Mouse (Mus musculus) gastrocnemius, adult 2 months (tissue): ENCODE data around the gene 1700020N01Rik. TPM values are rescaled to one million over a fixed set of nuclear protein-coding genes. Genes with fewer than 3 reads are reported as not detected.

Experiments
- DNase-seq: peaks from one replicate; pipeline ENCODE4 v3.0.0; 2022
- H3K27ac ChIP-seq: fragments of 200-600 bp; 2 replicates; pipeline ENCODE4 v1.8.1; 2022; ENCODE audit warnings: mild to moderate bottlenecking
- H3K4me3 ChIP-seq: fragments of 200-600 bp; 2 replicates; pipeline ENCODE4 v1.8.1; 2022; ENCODE audit warnings: mild to moderate bottlenecking, moderate library complexity
- CTCF ChIP-seq: fragments of 200-600 bp; IDR thresholded peaks from 2 replicates; pipeline ENCODE4 v1.8.1; 2022; ENCODE audit warnings: antibody characterized with exemption, mild to moderate bottlenecking, moderate library complexity
- intact Hi-C: fragments of 180-260 bp; cut with DNase I; formaldehyde crosslinking; loops from one replicate; pipeline ENCODE4 v1.15.1; 2025
- long read RNA-seq, 2 experiments: library from polyadenylated mRNA; stranded (forward); transcript quantifications; one replicate each; pipeline ENCODE4 v2.0.0; 2021
- total RNA-seq, 2 experiments: library from RNA; stranded (reverse); gene quantifications; 2 replicates each; pipeline ENCODE4 v1.2.3; 2021

Gene 1700020N01Rik
- not detected for total RNA-seq
- long read RNA-seq, experiment 1, result 0 reads
- long read RNA-seq, experiment 2, result 0 reads

- intact Hi-C loops, result no loop called here
- no peak for DNase-seq
Measured at GRCm38 (mm10) chr10:21592896-21593380, at the start of gene 1700020N01Rik. Gene 1700020N01Rik (plus strand): TSS chr10:21593145.

DNA sequence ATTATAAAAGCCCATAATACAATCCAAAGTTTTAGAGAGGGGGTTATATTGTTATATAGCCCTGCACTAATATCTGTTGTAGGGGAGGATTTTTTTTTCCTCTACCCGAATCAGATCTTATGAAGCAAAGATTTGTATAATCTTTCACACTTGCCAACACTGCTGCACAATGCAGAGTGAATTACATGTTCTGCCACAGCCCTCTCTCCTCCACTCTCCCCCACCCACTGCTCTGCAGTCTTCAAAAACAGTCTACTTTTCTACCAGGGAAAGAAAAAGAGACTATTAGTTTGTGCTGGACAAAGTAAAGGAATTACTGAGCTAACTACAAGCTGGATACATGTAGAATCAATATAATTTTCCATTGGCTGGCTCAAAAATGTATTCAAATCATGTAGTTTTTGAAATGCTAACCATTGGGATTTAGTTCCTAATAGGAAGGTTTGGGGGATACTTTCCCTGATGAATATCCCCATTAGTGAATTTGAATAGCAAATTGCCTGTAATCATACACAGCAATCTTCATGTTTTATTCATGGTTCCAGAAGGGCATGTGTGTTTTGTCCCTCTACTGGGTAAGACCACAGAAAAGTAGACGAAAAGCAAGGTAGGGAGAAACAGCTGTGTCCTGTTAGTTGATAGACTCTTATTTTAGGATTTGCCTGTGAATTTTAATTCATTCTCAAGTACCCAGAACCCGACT lies 49.2 kb upstream of the 1700020N01Rik start:
- intact Hi-C loops, result no loop called here
- no peak for DNase-seq
- no peak for TF ChIP-seq CTCF
- Histone ChIP-seq H3K4me3 (no peak overlapping the region), H3K27ac (no peak overlapping the region)

More at GRCm38 (mm10) chr10:21592896-21593380, at the start of gene 1700020N01Rik:
- Histone ChIP-seq H3K27ac (no peak within 1 kb of the TSS), H3K4me3 (no peak within 1 kb of the TSS)
- TF ChIP-seq CTCF, result no peak

GRCm38 (mm10) chr10:21544721-21545120 lies 48.2 kb upstream of the 1700020N01Rik start:
- no peak for DNase-seq
- no peak overlapping the region for H3K4me3 ChIP-seq
- H3K27ac ChIP-seq, result no peak overlapping the region
- no peak for TF ChIP-seq CTCF
- intact Hi-C loops, result no loop called here

GRCm38 (mm10) chr10:21545446-21545845 lies 47.5 kb upstream of the 1700020N01Rik start:
- no peak for TF ChIP-seq CTCF
- no peak overlapping the region for H3K4me3 ChIP-seq
- intact Hi-C loops, result no loop called here
- no peak for DNase-seq
- H3K27ac ChIP-seq, result peak overlapping the region; percentile 66

GRCm38 (mm10) chr10:21548871-21549505 lies 44.0 kb upstream of the 1700020N01Rik start:
- no peak for DNase-seq
- TF ChIP-seq CTCF, result no peak
- H3K4me3 ChIP-seq, result no peak overlapping the region
- intact Hi-C loops, result no loop called here
- H3K27ac ChIP-seq, result no peak overlapping the region

DNA sequence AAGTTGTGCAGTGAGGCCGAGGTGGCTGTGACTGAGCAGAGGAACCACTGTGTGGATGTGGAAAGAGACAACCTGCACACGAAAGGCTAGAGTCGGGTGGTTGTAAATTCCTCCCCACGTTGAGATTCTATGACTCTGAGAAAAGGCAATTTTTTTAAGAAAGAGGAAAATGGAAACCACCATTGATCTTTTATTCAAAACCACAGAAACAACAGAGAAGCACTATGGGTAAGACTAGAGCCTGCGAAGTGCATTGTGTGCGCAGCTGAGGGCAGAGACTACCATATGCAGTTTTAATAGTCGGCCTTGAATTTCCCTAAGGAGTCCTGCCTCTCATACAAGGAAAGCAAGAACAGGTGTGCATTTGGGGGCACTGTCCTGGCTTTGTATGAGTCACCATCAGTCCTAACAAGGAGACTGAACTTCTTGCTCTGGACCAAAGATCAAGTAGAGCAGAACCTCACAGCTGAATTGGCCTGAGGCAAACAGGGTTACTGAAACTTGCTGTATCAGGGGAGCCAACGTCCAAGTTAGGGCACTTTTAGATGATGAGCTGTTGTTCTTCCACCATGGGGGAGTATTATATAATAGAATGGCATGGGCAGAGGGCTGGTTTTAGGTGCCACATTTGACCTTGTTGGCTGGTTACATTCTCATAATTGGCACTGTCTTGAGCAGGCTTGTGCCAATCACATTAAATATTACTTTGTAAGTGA lies 39.8 kb upstream of the 1700020N01Rik start:
- no peak overlapping the region for H3K4me3 ChIP-seq
- intact Hi-C loops, result no loop called here
- no peak overlapping the region for H3K27ac ChIP-seq
- TF ChIP-seq CTCF, result no peak
- DNase-seq, result no peak

- Histone ChIP-seq H3K4me3 (no peak overlapping the region), H3K27ac (no peak overlapping the region)
- TF ChIP-seq CTCF, result no peak
- no peak for DNase-seq
- intact Hi-C loops, result no loop called here
Measured at GRCm38 (mm10) chr10:21553683-21554035, 39.3 kb upstream of the 1700020N01Rik start.

GRCm38 (mm10) chr10:21554896-21555580 lies 37.9 kb upstream of the 1700020N01Rik start:
- TF ChIP-seq CTCF, result no peak
- Histone ChIP-seq H3K27ac (no peak overlapping the region), H3K4me3 (no peak overlapping the region)
- DNase-seq, result no peak
- intact Hi-C loops, result no loop called here

- Histone ChIP-seq H3K27ac (no peak overlapping the region), H3K4me3 (no peak overlapping the region)
- no peak for DNase-seq
- TF ChIP-seq CTCF, result no peak
- intact Hi-C loops, result no loop called here
Measured at GRCm38 (mm10) chr10:21559769-21560168, 33.2 kb upstream of the 1700020N01Rik start.

GRCm38 (mm10) chr10:21561181-21561580 lies 31.8 kb upstream of the 1700020N01Rik start:
- no peak for DNase-seq
- intact Hi-C loops, result no loop called here
- Histone ChIP-seq H3K27ac (no peak overlapping the region), H3K4me3 (no peak overlapping the region)
- TF ChIP-seq CTCF, result no peak

DNA sequence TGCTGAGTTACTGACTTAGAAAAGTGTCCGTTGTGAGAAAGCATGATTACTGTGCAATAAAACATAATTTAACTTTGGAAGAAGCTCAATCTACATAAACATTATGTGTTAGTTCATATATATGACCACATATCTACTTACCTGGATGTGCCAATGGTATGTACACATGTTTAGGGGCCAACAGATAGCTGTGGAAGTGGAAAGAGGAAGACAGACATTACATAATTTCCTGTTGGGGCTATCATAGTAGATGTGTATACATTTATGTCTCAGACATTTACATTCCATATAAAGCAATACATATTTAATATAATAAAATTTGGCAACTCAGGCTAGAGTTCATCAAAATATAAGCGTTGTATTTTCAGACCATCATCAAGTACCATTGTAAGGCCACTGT lies 29.5 kb upstream of the 1700020N01Rik start:
- Histone ChIP-seq H3K27ac (no peak overlapping the region), H3K4me3 (no peak overlapping the region)
- intact Hi-C loops, result no loop called here
- no peak for DNase-seq
- no peak for TF ChIP-seq CTCF

GRCm38 (mm10) chr10:21564189-21564588 lies 28.8 kb upstream of the 1700020N01Rik start:
- no peak overlapping the region for H3K27ac ChIP-seq
- intact Hi-C loops, result no loop called here
- DNase-seq, result no peak
- H3K4me3 ChIP-seq, result no peak overlapping the region
- TF ChIP-seq CTCF, result no peak
